22 mouse cellular contexts compared by ENCODE assay signal in genomic region chr11:64027423-64027822, GRCm38 (mm10). TPM values are rescaled to one million over a fixed set of nuclear protein-coding genes. Genes with fewer than 3 reads are reported as not detected.
A peak's percentile ranks its signal among the peaks of the same experiment; 100 is the strongest.
DNase-seq lines count a peak whose midpoint lies in the region; ATAC-seq and TF ChIP-seq lines count a peak whose summit lies in the region.
"Had no signal": no experiment of that assay in that cellular context is flagged by ENCODE, and none has a peak within 500 bp of the region (broad histone marks: within the 10 kb centered on the region; RNA-seq: fewer than 3 reads in every experiment).

No protein-coding gene starts in this region.

- no peak for TF ChIP-seq CTCF in intestine, postnatal 0 days (IDR thresholded peaks at IDR 0.05; ENCODE audit: low read depth)

- no peaks in the 10 kb centered on the region for H3K27me3 ChIP-seq in kidney, embryonic 15.5 days
- H3K27me3 ChIP-seq in intestine, postnatal 0 days (replicated peaks; ENCODE audit: control insufficient read depth, insufficient read depth, low read length) = no peaks in the 10 kb centered on the region
- H3K27me3 ChIP-seq: forebrain, embryonic 15.5 days; heart, embryonic 12.5 days; hindbrain, embryonic 13.5 days; liver, embryonic 15.5 days; neural tube, embryonic 15.5 days had no signal

- H3K4me1 ChIP-seq in kidney, embryonic 15.5 days = peaks cover 25% of the 10 kb centered on the region
- H3K4me1 ChIP-seq in intestine, postnatal 0 days (replicated peaks; ENCODE audit: control insufficient read depth, insufficient read depth, low read length) = 0 out of 2 replicates have a peak, but pooled peaks cover 2% of the 10 kb centered on the region

- ATAC-seq in kidney, embryonic 15.5 days (replicated peaks; ENCODE audit: low FRiP score) = no peak
- 0 out of 2 replicates have a peak, but pooled peaks have one; percentile 31 for ATAC-seq in intestine, postnatal 0 days
- ATAC-seq: forebrain, embryonic 15.5 days; inflammation-experienced regulatory T-cells, adult 6 months had no signal

- no peak overlapping the region for H3K9ac ChIP-seq in kidney, embryonic 15.5 days
- no peak overlapping the region for H3K9ac ChIP-seq in intestine, postnatal 0 days (ENCODE audit: low read depth, low read length)
- H3K9ac ChIP-seq: embryonic facial prominence, embryonic 13.5 days; forebrain, embryonic 15.5 days; heart, embryonic 12.5 days; hindbrain, embryonic 13.5 days; limb, embryonic 13.5 days; liver, embryonic 15.5 days; neural tube, embryonic 15.5 days had no signal

- no peak for DNase-seq in kidney, postnatal 4 days
- DNase-seq in 3T3-L1 (ENCODE audit: low read depth, low spot score) = peak; percentile 7
- DNase-seq in R1 (ENCODE audit: low read depth, low spot score) = peak; percentile 59
- DNase-seq in Muller cell, postnatal 12 days (ENCODE audit: inconsistent ontology term) = no peak
- DNase-seq in yolk sac, embryonic 10.5 days (ENCODE audit: low spot score) = no peak
- DNase-seq in thymus, postnatal 0 days (ENCODE audit: low spot score) = no peak
- DNase-seq: adrenal gland, adult 8-10 months; cerebellum, postnatal 10 days; heart, postnatal 14 days; midbrain, embryonic 14.5 days; right cerebral cortex, postnatal 14 days had no signal

- H3K36me3 ChIP-seq in kidney, embryonic 15.5 days = 0 out of 2 replicates have a peak, but pooled peaks cover 3% of the 10 kb centered on the region
- peaks cover 5% of the 10 kb centered on the region; the same call in 1 of the 2 replicates for H3K36me3 ChIP-seq in intestine, postnatal 0 days (ENCODE audit: control insufficient read depth, insufficient read depth)
- H3K36me3 ChIP-seq: embryonic facial prominence, embryonic 13.5 days; forebrain, embryonic 15.5 days; hindbrain, embryonic 13.5 days; limb, embryonic 13.5 days; liver, embryonic 15.5 days; neural tube, embryonic 15.5 days had no signal

- no peak overlapping the region for H3K4me2 ChIP-seq in kidney, embryonic 15.5 days
- no peak overlapping the region for H3K4me2 ChIP-seq in intestine, postnatal 0 days (replicated peaks; ENCODE audit: low read depth)
- H3K4me2 ChIP-seq: embryonic facial prominence, embryonic 13.5 days; forebrain, embryonic 15.5 days; heart, embryonic 12.5 days; hindbrain, embryonic 13.5 days; limb, embryonic 13.5 days; liver, embryonic 15.5 days; neural tube, embryonic 15.5 days had no signal

- H3K27ac ChIP-seq in kidney, embryonic 15.5 days = 0 out of 2 replicates have a peak overlapping the region, but pooled peaks have one; percentile 10
- H3K27ac ChIP-seq in intestine, postnatal 0 days (ENCODE audit: low read depth, low read length) = no peak overlapping the region
- H3K27ac ChIP-seq: embryonic facial prominence, embryonic 13.5 days; forebrain, embryonic 15.5 days; hindbrain, embryonic 13.5 days; limb, embryonic 13.5 days; liver, embryonic 15.5 days; neural tube, embryonic 15.5 days had no signal

- WGBS in kidney, embryonic 15.5 days = 66% methylated on average over 8 of the region's 8 CpGs
- 47% methylated on average over 8 of the region's 8 CpGs for WGBS in intestine, postnatal 0 days

- no peak overlapping the region for H3K4me3 ChIP-seq in kidney, embryonic 15.5 days (replicated peaks)
- H3K4me3 ChIP-seq in intestine, postnatal 0 days (ENCODE audit: low read depth, low read length) = no peak overlapping the region
- H3K4me3 ChIP-seq: embryonic facial prominence, embryonic 13.5 days; forebrain, embryonic 15.5 days; heart, embryonic 12.5 days; hindbrain, embryonic 13.5 days; limb, embryonic 13.5 days; liver, embryonic 15.5 days; myocyte; neural tube, embryonic 15.5 days had no signal

- H3K9me3 ChIP-seq in kidney, embryonic 15.5 days (replicated peaks) = no peaks in the 10 kb centered on the region
- H3K9me3 ChIP-seq in intestine, postnatal 0 days (ENCODE audit: control insufficient read depth) = no peaks in the 10 kb centered on the region
- H3K9me3 ChIP-seq: embryonic facial prominence, embryonic 13.5 days; forebrain, embryonic 15.5 days; heart, embryonic 12.5 days; hindbrain, embryonic 13.5 days; limb, embryonic 13.5 days; liver, embryonic 15.5 days; neural tube, embryonic 15.5 days had no signal

RNA-seq across cellular contexts. Expression of gene Cox10, which starts 51.8 kb away (rescaled TPM):
- polyA plus RNA-seq in kidney, embryonic 15.5 days (2015; fragmentation: Nextera tagmentation; extraction: Ambion mirVana) = 27.2 and 28.7 TPM in 2 replicates
- 21.4 and 23.6 TPM in 2 replicates for polyA plus RNA-seq in intestine, postnatal 0 days (2015; fragmentation: Nextera tagmentation; extraction: Ambion mirVana)
- 23.8 and 25.6 TPM in 2 replicates for polyA plus RNA-seq in thymus, postnatal 0 days (2015; fragmentation: Nextera tagmentation; extraction: Ambion mirVana)

Comparison
In these comparisons a context has a peak if more than half of its experiments do, and no peak if none do; other contexts are left out.
1. DNase-seq: peak in 3T3-L1 (single experiment) and R1 (single experiment); none in kidney, postnatal 4 days (0 of 2), Muller cell, postnatal 12 days (single experiment), yolk sac, embryonic 10.5 days (single experiment) and thymus, postnatal 0 days (single experiment).